Mouse (Mus musculus): ENCODE measurements around the gene Tmem186. TPM values are rescaled to one million over a fixed set of nuclear protein-coding genes. Genes with fewer than 3 reads are reported as not detected.

The Tmem186 gene
- total RNA-seq (2014; fragmentation: Nextera tagmentation) (9.1 and 10.4 TPM in 2 replicates), total RNA-seq (2017) (13.9 and 21.9 TPM in 2 replicates)

- peak; percentile 81 for ATAC-seq (replicated peaks; ENCODE audit: poor library complexity, severe bottlenecking)
These were observed at the start of gene Tmem186, which contains the start of gene Pmm2 for GRCm38 (mm10) chr16:8637217-8638051. Gene Tmem186 (minus strand): TSS chr16:8637712. Gene Pmm2 (plus strand): TSS chr16:8637674.

DNA sequence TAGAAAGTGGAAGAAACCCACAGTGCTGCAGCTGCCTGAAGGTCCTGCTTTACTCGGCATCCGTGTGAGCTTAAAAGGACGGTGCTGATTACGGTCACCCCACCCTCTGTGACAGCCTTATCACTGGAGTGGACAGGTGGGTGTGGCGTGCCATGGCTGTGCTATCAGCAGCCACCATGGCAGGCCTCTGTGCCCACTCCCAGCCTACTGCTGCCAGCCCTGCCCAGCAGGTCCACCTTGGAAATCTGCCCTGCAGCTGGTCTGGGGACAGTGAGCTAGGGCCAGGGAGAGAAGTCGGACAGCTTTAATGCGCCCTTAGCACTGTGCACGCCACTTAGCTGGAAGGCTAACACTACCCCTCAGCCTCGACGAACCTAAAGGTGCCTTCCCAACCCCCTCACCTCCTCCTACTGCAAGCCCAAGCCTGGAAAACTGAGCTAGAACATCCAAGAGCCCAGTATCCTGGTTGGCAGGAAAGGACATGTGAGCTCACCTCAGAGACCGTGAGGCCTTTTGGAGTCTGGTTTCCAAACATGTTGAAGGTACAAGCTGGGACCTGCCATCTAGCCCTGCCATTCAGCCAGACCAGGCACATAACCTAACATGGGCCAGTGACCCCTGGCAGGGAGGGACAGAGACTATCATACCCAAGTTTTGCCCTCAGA, 49.5 kb upstream of the Tmem186 start:
- ATAC-seq (replicated peaks; ENCODE audit: poor library complexity, severe bottlenecking) = 0 out of 2 replicates have a peak, but pooled peaks have one; percentile 10

DNA sequence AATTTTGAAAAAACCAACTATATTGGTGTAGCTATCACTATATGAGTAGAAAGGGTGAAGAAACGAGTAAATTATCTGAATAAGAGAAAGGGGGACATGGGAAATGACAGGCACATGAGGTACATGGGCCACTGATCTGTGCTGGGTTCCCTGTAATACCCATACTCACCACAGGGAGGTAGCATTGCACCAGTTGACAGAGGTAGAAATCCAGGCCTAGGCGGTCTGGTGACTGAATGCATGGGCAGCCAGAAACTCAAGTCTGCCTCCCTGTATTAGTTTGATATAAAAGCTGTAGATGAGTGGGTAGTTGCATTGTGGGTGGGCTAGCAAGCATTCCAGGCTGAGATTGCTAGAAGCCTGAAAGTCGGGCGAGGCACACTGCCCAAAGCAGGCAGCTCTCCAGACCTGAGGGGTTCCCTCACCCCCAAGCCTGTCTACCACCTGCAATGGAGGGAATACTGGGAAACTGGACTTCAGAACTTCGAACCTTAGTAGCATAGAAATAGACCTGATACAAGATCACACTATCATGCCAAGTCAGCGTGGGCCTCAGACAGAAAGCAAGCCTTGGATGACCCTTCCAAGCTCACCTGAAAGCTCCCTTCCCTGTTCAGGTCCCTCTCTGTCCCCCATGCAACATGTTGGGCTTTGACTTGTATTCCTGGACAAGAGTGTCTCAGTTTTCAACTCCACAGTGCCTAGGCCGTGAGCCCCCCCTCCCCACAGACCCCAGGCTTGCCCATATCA, 48.8 kb upstream of the Tmem186 start:
- peak; percentile 85 for ATAC-seq (replicated peaks; ENCODE audit: poor library complexity, severe bottlenecking)

DNA sequence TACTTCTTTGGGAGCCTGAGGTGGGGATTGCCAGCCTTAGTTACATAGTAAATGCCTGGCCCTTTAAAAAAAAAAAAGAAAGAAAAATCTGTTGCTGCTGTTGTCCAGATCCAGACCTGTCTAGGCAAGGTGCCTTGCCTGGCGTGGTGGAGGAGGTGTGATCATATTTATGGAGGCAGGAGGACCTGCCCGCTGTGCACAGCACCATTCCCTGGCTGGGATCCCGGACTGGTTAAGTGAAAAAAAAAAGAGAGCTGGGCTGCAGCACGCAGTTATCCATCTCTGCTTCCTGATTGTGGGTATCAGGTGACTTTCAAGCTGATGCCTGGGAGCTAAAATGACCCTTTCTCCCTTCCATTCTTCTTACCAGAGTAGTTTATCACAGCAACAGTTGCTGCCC, 47.6 kb upstream of the Tmem186 start:
- no peak for ATAC-seq (replicated peaks; ENCODE audit: poor library complexity, severe bottlenecking)

- no peak for ATAC-seq (replicated peaks; ENCODE audit: poor library complexity, severe bottlenecking)
These were observed 43.0 kb upstream of the Tmem186 start, which contains the start of gene Gm5767 for GRCm38 (mm10) chr16:8680470-8680869. Gene Gm5767 (plus strand): TSS chr16:8680770.

- no peak for ATAC-seq (replicated peaks; ENCODE audit: poor library complexity, severe bottlenecking)
These were observed 42.3 kb upstream of the Tmem186 start for GRCm38 (mm10) chr16:8679780-8680179.

DNA sequence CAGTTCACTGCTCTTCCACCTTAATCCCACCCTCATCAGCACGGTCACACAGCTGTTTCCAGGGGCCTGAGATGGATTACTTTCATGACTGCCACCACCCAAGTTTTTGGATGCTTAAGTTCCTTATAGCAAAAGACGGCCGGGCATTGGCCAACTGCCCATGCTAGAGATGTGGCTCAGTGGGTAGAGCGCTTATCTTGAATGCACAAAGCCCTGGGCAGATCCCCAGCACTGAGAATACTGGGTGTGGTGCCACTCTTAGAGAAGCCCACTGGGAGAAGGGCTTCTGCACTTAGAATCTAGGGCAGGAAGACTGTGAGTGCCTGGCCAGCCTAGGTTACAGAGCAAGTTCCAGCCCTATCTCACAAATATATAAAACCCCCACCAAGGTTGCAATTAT, 41.2 kb upstream of the Tmem186 start:
- no peak for ATAC-seq (replicated peaks; ENCODE audit: poor library complexity, severe bottlenecking)

DNA sequence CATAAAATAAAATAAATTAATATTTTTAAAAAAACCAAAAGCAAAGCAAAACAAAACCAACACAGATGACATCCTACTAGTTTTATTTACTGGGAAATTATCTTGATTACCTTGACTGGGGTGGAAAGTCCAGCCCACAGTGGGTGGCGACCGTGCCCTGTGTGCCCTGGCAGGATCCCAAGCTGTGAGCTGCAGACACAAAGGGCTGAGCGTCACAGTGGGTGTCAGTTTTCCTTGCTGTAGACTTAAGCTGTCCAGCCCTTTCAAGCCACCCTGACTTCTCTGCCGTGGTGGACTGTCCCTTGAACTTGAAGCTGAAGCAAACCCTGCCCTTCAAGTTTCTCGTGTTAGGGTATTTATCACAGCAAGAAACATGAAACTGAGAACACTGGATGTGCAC, 40.5 kb upstream of the Tmem186 start:
- ATAC-seq (replicated peaks; ENCODE audit: poor library complexity, severe bottlenecking) = no peak

DNA sequence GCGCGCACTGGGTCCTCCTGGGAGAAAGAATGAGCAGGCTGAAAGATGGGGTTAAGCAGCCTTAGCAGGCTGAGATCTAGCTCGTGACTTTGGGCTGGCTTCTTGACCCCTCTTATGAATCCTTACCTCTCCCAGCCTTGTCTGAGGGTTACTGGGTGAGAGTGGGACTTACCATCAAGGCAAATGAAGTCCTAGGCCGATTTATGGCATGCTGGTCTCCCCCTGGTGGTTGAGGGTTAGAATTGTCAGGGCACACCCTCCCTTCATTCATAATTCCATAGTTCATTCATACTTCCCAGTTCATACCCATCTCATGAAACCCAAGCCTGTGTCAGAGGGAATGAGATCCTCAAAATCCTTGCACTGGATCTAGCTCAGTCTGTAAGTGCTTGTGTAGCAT, 39.3 kb upstream of the Tmem186 start:
- ATAC-seq (replicated peaks; ENCODE audit: poor library complexity, severe bottlenecking) = peak; percentile 25; the same call in 1 of the 2 replicates

DNA sequence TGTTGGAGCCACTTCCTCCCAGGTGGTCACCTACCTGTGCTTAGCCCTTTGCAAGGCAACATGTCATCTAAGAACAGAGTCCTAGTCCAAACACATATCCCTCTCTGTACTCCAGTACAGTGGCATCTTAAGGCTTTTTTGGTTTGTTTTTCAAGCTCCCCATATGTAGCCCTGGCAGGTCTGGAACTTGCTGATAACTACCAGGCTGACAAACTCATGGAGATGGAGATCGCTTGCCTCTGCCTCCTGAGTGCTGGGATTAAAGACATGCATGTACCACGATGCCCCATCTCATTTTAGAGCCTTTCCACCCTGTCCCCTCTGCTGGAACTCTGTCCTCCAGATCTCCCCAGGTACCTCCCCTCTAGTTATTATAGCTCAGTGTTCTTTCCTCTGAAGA, 38.7 kb upstream of the Tmem186 start:
- no peak for ATAC-seq (replicated peaks; ENCODE audit: poor library complexity, severe bottlenecking)

DNA sequence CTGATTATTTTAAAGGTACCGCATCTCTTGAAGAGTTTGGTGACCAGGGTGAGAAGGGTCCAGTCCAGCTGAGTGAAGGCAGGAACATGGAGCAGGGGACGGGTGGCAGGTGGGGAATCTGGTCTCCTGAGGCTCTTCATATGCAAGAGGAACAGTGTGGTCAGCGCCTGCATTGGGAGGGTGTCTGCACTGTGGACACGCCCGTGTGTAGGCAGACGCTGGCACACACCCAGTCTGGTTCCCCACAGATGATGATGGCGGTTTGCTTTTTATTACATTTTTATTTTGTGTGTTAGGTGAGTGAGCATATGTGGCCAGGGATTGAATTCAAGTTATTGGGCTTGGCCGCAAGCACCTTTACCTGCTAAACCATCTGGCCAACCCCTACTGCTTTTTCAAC, 38.0 kb upstream of the Tmem186 start:
- ATAC-seq (replicated peaks; ENCODE audit: poor library complexity, severe bottlenecking) = no peak

- peak; percentile 64 for ATAC-seq (replicated peaks; ENCODE audit: poor library complexity, severe bottlenecking)
These were observed 36.7 kb upstream of the Tmem186 start for GRCm38 (mm10) chr16:8674165-8674564.

DNA sequence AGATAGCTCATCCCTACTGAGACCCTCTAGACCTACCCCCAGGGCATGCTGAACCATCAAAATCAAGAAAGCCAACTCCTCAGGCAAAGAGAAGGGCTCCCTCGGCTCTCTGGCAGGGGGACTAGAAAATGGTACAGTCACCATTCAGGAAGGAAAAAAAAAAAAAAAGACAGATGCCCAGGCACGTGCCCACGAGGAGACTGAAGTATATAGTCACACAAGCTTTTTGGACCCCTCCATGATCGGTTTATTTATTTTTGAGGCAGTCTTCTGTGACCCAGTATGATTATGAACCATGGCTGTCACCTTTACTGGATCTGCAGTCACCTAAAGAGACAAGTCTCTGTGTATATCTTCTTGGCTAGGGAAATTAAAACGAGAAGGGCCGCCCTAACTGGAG, 35.8 kb upstream of the Tmem186 start:
- no peak for ATAC-seq (replicated peaks; ENCODE audit: poor library complexity, severe bottlenecking)

DNA sequence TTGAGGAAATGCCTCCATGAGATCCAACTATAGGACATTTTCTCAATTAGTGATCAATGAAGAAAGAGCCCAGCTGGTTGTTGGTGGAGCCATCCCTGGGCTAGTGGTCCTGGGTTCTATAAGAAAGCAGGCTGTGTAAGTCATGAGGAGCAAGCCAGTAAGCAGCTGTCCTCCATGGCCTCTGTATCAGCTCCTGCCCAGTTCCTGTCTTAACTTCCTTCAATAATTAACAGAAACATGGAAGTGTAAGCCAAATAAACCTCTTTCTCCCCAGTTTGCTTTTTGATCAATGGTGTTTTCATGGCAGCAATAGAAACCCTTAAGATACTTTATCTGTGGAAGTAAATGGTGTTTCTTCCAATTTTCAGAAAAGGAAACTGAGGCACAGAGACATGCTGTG, 35.3 kb upstream of the Tmem186 start:
- ATAC-seq (replicated peaks; ENCODE audit: poor library complexity, severe bottlenecking) = no peak

GRCm38 (mm10) chr16:8672350-8672687, 34.8 kb upstream of the Tmem186 start:
- ATAC-seq (replicated peaks; ENCODE audit: poor library complexity, severe bottlenecking) = no peak

GRCm38 (mm10) chr16:8671551-8672349, 34.2 kb upstream of the Tmem186 start, which contains the start of gene Carhsp1:
Gene Carhsp1 (minus strand): TSS chr16:8672155.
- peak; percentile 57 for ATAC-seq (replicated peaks; ENCODE audit: poor library complexity, severe bottlenecking)

- ATAC-seq (replicated peaks; ENCODE audit: poor library complexity, severe bottlenecking) = no peak
These were observed 32.8 kb upstream of the Tmem186 start for GRCm38 (mm10) chr16:8670041-8671035.

DNA sequence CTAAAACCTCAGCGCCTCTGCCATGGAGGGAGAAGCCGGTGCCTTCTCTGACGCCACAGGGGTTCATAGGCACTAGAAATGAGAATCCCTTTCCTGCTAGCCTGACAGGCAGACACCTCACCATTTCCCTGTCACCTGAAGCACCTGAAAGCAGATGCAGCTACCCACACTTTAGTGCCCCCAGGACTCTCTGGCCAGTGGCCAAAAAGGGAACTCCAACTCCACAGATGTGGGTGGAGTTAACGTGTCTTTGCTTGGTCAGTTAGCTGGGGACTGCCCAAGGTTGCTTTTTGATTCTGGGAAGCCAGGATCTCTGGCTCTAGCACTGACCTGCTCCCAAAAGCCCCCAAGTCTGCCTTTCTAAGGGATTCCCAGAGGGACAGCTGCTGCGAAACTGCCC, 31.9 kb upstream of the Tmem186 start:
- ATAC-seq (replicated peaks; ENCODE audit: poor library complexity, severe bottlenecking) = no peak

DNA sequence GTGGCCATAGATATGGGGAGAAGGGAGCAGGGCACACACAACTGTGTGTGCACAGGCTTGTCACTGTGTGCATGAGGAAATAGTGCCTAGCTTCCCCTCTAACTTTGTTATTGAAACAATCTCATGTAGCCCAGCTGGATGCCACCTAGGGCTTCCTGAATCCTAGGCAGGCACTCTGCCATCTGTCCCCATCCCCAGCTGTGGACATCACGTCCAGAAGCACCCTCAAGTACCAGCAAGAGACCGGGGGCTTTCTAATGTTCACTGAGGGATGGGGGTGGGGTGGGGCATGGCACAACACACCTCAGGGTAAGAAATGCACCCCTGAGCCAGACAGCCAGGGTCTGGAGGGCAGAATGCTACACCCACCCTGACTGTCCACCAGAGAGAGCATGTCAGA, 30.9 kb upstream of the Tmem186 start:
- ATAC-seq (replicated peaks; ENCODE audit: poor library complexity, severe bottlenecking) = no peak
